Mouse (Mus musculus) regulatory T cell (primary cell): ENCODE data around the gene Itgb1bp1.

Experiments used
- in situ Hi-C: fragments of 300-600 bp; cut with MboI, MseI; formaldehyde crosslinking; loops from one replicate; pipeline ENCODE4 v1.15.1; 2025; ENCODE audit warnings: high pct_unique_total_duplicates

The Itgb1bp1 gene

DNA sequence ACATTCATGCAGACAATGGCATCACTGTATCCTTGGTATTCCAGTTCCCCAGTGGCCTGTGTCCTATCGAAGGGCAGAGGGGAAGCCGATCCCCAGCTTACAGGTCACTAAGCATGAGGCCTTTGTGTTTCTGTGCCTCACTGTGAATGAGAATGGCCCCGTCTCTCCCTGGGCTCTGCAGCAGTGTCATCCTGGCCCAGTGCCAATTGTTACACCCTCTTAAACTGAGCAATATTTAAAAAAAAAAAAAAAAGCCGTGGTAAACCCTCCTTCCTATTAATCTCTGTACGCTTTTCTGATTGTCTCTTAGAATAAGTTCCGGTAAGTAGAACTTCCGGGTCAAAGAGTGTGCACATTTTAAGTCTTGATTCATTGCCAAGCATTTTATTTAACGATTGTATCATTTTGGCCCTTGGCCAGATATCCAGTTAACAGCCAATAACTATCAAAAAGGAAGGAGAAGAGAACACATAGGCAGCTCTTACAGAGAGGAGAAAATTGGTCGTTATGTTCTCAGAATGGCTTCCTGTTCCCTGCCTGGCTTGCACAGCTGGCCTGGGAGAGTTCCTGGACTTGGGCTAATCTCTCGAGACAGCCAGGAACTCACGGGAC is 81.3 kb downstream of the Itgb1bp1 start:
- in situ Hi-C loops = no loop called here

DNA sequence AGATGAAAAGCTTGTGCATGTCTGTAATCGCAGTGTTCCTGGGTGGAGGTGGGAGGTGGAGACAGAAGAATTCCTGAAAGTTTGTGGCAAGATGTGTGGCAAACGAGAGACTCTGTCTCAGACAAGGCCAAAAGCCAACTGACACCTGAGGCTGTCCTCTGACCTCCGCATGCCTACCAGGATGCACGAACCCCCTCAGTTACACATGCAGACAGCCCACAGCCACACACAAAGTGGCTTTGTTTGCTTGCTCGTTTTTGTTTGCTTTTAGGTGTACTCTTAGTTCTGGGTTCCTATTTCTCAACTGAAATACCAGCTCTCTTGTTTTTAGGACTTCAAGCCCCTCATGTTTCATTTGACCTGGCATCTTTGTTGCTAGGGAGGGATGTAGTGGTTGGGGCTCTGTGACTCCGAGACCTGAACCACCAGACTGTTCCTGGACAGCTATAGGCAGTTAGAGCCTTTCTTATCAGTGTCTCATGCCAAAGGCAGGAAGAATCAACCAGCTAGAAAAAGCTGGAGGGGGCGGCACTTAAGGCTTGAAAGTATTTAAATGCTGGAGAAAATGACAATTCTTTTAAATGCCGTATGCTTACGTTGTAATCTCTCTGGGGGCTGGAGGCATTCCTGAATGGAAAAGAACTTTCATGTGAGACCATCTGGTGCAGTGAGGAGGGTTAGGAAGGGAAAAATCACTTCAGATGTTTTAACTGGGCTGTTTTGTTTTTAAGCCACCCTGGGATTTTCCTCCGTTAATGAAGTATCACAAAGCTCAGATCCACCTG is 84.4 kb downstream of the Itgb1bp1 start:
- in situ Hi-C loops = no loop called here

DNA sequence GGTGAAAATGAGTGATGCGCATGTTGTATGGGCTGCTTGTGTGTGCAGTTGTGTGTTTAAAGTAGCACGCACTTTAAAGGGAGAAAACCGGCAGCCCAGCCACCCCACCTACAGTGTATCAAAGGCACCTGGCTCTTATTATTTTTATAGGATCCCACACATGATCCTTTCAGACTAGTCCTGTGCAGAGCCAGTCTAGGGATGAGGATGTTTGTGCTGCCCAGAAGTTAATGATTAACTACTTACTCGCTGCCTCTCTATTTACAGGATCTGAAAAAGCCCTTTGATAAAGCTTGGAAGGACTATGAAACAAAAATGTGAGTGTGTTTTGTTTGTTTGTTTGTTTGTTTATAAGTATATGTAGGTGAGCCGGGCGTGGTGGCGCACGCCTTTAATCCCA is 85.5 kb downstream of the Itgb1bp1 start:
- in situ Hi-C loops = no loop called here

DNA sequence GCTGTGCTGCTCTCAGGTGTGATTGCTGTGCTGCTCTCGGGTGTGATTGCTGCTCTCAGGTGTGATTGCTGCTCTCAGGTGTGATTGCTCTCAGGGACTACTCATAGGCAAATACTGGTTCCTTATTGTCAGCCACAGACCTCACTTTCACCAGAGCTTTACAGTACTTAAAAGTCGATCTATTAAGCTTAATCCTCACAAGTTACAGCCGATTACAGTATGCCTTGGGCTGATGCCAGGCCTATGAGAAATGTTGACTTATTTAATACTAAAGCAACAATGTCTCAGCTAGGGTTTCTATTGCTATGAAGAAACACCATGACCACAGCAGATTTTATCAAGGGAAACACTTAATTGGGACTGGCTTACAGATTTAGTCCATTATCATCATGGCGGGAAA is 89.7 kb downstream of the Itgb1bp1 start:
- in situ Hi-C loops = no loop called here

DNA sequence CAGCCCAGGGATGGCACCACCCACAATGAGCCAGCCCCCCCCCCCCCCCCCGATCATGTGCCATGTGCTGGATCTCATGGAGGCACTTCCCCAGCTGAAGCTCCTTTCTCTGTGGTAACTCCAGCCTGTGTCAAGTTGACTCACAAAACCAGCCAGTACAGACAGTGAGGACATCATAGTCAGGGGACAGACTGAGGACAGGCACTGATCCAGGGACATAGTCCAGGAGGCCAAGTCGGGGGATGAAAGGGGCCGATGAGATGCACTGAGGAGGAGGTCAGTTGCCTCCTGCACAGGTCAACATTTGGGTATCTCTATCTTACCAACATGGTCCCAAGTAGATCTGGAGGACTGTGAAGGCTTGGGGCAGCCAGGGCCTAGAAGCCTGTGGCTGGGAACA is 90.6 kb downstream of the Itgb1bp1 start:
- in situ Hi-C loops = no loop called here

DNA sequence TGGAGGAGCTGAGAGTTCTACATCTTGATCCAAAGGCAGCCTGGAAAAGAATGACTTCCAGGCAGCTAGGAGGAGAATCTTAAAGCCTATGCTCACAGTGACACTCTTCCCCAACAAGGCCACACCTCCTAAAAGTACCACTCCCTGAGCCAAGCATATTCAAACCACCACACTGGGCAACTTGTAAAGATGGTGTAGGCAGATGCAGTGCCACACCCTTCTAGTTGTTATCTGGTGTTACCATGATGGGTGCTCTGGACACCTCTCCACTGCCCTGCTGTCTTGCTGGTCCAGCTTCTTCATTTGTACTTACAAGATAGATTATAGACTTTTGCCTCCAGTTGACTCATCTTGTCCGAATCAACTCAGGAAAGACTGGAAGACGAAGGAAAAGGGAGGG is 94.5 kb downstream of the Itgb1bp1 start:
- in situ Hi-C loops = no loop called here
